Mouse (Mus musculus) adrenal gland, postnatal 14 days (tissue): ENCODE measurements around the gene Etfbkmt. TPM values are rescaled to one million over a fixed set of nuclear protein-coding genes. Genes with fewer than 3 reads are reported as not detected.
"Not testable (repeated sequence)": the region's sequence is repeated elsewhere in the genome, so short reads cannot be mapped to it uniquely, and the experiment has no call there.

Experiments used
- DNase-seq: peaks from one replicate; pipeline ENCODE4 v3.0.0; 2021; ENCODE audit warnings: mixed read lengths
- total RNA-seq: library from RNA; stranded (reverse); gene quantifications from 2 replicates; pipeline ENCODE4 v1.2.3, GENCODE M21; 2021

Etfbkmt gene
- total RNA-seq, 1 experiment from 2014 or later, result 32.2 TPM

- DNase-seq, result no peak
Measured at GRCm38 (mm10) chr6:149179064-149179463, 39.4 kb downstream of the Etfbkmt start.

DNA sequence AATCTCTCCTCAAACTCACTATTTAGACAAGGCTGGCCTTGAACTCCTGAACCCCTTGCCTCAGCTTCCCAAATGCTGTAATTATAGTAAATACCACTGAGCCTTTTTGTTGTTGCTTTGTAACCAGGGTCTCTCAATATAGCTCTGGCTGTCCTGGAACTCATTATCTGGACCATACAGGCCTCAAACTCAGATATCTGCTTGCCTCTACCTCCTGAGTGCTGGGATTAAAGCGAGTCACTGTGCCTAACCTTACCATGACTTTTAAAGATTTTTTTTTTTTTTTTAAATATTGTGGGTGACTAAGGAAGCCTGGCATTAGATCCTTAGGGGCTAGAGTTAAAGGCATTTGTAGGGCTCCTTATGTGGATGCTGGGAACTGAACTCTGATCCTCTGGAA is 44.4 kb downstream of the Etfbkmt start:
- no peak for DNase-seq

- no peak for DNase-seq
Measured at GRCm38 (mm10) chr6:149187371-149187770, 47.7 kb downstream of the Etfbkmt start.

GRCm38 (mm10) chr6:149188041-149188924 is 48.6 kb downstream of the Etfbkmt start, which contains the start of gene Amn1:
TSS of gene Amn1 (minus strand) at chr6:149188712.
- peak; percentile 97 for DNase-seq

DNA sequence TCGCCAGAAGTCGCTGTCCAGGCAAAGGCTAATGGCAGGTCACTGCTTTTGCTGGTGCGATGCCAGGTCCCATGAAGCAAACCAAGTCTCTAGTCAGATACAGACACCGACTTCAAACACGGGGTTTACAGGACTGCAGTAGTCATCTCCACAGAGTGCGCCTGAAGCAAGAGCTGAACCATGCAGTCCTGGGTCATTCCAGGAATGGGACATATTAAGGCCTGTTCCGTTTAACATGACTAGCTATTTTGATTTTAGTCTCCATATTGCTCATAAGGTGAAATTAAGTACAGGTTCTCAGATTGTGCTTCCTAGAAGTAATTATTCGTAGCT is 49.2 kb downstream of the Etfbkmt start:
- no peak for DNase-seq

GRCm38 (mm10) chr6:149189340-149189922 is 49.8 kb downstream of the Etfbkmt start:
- DNase-seq, result peak; percentile 64

GRCm38 (mm10) chr6:149191951-149192350 is 52.3 kb downstream of the Etfbkmt start:
- DNase-seq, result not testable (repeated sequence)

DNA sequence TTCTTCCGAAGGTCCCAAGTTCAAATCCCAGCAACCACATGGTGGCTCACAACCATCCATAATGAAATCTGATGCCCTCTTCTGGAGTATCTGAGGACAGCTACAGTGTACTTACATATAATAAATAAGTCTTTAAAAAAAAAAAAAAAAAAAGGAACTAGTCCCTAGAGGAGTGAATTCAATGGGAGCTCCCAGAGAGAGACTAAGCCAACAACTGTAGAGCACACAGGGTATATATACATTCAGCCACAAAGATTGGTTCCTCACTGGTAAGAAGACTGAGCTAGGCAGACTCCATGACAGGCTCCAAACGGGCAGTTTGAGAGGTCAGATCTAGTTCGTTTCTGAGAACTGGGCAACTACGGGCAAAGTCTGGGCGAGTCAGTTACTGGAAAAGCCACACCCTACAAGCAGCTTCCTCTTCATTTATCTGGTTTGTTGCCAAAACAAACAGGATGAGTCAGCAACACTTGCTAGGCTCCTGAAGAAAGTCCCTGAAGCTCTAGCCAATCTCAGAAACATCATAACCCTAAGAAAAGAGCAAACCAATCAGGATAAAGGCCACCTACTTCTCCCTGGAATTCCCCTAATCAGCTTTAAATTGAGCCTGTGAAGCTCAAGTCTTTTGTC is 53.7 kb downstream of the Etfbkmt start:
- peak; percentile 35 for DNase-seq

DNA sequence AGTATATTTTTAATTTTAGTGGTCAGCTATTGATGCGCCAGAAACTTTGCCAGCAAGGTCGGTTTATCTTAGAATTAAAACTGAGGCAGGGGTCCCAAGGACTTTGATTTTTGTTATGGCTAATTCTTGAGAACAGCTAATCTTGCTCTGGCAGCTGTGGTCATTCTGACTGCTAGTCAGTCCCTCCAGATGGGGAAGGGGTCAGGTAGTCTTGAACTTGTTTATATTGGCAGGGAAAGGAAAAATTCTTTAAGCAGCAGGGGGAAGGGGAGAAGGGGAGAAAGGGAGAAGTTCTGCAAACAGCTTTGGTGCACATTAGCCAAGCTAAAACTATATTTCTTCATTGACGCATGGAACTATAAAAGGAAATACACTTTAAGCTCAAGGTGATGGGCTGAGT is 57.5 kb downstream of the Etfbkmt start:
- no peak for DNase-seq

GRCm38 (mm10) chr6:149198572-149198971 is 58.9 kb downstream of the Etfbkmt start:
- DNase-seq, result no peak

Other genes starting within 250 kb of the Etfbkmt start
- 9.6 and 13.6 TPM in 2 replicates for gene Caprin2, start 243.6 kb upstream of the Etfbkmt start, total RNA-seq
- 25.6 and 34.7 TPM in 2 replicates for gene Sinhcaf, start 193.4 kb upstream of the Etfbkmt start, total RNA-seq
- 16.3 and 20.1 TPM in 2 replicates for gene Dennd5b, start 38.2 kb upstream of the Etfbkmt start, total RNA-seq
- gene Gm10203, start 9.7 kb upstream of the Etfbkmt start, total RNA-seq, result not detected in 2 replicates
- 20.3 and 35.6 TPM in 2 replicates for gene Amn1, start 48.9 kb downstream of the Etfbkmt start, total RNA-seq
- 38.6 and 40.4 TPM in 2 replicates for gene Resf1, start 169.6 kb downstream of the Etfbkmt start, total RNA-seq